Mouse (Mus musculus): ENCODE data around the gene Hdhd5.

Hdhd5 gene

DNA sequence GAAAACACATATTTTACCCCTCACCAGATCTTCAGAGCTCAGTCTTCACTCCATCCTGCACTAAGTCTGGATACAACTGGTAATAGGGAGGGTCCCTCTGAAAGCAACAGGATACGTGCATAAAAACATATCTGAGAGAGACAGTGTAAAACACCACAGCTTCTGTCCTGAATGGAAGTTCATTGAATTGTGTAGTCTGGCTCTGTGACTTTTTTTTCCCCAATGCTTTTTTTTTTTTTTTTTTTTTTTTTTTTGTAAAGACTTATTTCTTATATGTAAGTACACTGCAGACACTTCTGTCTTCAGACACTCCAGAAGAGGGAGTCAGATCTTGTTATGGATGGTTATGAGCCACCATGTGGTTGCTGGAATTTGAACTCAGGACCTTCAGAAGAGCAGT lies 1.5 kb upstream of the Hdhd5 start:
- DNase-seq (ENCODE audit: low spot score in 2 of 2) = no peak

DNA sequence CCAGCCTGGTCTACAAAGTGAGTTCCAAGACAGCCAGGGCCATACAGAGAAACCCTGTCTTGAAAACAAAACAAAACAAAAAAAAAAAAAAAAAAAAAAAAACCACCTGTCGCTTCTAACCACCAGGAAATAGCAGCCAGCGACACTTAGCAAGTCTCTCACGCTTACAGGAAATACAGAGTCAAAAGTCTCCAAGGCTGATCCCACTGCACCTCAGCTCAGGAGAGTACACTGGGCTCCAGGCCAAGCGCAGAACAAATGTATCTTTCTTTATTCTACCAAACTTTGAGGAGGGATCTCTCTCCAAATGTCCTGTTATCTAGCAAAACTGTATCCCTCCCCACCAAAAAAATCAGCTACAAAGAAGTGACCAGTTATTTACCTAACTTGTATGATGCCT lies 2.0 kb downstream of the Hdhd5 start:
- DNase-seq (ENCODE audit: low spot score in 2 of 2) = no peak

- no peak for DNase-seq (ENCODE audit: low spot score in 2 of 2)
Measured at GRCm38 (mm10) chr6:120524796-120525195, 6.3 kb downstream of the Hdhd5 start.

- no peak for DNase-seq (ENCODE audit: low spot score in 2 of 2)
Measured at GRCm38 (mm10) chr6:120519647-120520046, 11.5 kb downstream of the Hdhd5 start.

GRCm38 (mm10) chr6:120517311-120517710 lies 13.8 kb downstream of the Hdhd5 start:
- DNase-seq (ENCODE audit: low spot score in 2 of 2) = no peak

DNA sequence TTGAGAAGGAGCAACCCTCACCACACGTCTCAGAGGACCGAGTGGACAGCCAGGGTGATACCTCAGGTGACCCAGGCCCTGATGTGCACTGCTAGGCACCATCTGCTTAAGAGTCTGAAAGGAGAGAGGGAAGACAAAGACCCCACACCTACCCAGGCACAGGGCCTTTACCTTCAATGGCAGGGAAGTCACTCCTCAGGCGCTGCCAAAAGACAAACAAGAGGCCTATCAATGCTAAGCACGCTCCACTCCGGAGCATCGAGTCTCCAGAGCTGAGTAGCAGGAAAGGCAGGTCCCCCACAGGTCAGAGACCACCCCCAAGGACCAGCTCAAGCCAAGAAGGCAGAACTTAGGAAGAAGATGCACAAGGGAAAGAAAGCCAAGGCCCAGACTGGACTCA lies 14.2 kb downstream of the Hdhd5 start:
- no peak for DNase-seq (ENCODE audit: low spot score in 2 of 2)

DNA sequence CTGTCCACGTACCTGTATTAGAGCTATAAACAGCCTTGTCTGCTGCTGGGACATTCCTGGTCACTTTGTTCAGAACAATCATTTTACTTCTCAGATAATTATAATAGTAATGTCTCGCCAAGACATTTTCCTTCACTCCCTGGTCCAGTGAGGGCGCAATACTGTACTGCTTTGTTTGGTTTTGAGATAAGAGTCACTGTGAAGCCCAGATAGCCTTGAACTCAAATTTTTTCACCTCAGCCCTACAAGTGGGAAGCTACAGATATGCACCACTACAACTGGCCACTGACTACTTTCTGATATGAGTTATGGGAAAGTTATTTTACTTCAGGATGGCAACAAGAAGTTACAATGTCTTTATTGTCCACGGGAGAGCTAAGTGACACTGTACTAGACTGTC lies 14.7 kb downstream of the Hdhd5 start:
- no peak for DNase-seq (ENCODE audit: low spot score in 2 of 2)

GRCm38 (mm10) chr6:120511212-120511611 lies 19.9 kb downstream of the Hdhd5 start:
- DNase-seq (ENCODE audit: low spot score in 2 of 2) = no peak

DNA sequence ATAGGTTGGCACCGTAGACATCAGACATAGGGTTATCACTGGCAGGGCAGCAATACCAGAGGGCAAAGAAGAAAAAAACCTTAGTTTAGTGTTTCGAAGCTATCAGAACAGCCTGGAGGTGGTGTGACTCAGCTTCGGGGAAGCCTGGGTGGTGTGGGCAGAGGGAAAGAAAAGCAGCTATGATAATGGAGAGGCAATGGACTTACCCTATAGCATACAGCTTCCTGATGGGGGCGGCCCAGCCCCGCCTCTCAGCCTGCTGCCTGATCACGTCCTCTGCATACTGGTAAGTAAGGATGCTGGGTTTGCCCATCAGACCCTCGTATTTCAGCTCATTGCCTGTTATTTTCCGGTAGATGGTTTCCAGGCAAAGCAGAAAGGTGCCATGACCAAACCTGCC lies 20.7 kb downstream of the Hdhd5 start:
- peak; percentile 82 to 87 for DNase-seq (ENCODE audit: low spot score in 2 of 2)

DNA sequence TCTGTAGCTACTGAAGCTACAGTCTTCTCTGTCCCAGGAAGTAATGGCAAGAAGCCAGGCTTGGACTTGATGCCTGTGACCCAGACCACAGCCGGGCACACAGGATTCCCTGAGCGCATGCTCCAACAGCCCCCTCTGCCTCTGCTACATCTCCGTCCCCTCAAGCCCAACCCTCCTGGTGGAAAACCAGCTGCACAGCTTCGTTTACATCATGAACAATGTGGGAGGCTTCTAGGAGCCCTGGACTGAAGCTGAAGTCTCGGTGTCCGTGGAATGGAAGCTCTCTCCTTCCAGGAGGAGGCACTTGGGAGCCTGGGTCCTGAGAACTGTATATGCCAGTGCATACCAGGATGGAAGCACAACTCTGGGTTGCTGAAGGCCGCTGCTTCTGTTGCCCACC lies 21.1 kb downstream of the Hdhd5 start:
- DNase-seq (ENCODE audit: low spot score in 2 of 2) = no peak

DNA sequence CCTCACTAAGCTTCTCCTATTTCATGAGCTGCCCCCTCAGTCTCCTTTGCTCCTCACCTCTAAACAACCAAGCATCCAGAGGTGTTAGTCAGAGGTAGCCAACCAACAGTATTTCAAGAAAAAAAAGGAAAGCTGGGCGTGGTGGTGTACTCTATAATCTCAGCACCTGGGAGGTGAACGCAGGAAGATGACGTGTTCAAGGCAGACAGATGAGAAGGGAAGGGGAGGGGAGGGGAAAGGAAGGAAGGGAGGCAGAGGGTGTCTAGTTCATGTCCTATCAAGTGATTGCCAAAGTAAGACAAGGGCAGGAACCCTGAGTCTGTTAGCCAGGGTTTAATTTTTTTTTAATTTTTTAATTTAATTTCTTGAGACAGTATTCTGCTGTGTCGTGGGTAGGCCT lies 22.5 kb downstream of the Hdhd5 start:
- DNase-seq (ENCODE audit: low spot score in 2 of 2) = no peak

- no peak for DNase-seq (ENCODE audit: low spot score in 2 of 2)
Measured at GRCm38 (mm10) chr6:120505531-120505930, 25.6 kb downstream of the Hdhd5 start.

GRCm38 (mm10) chr6:120504051-120504450 lies 27.1 kb downstream of the Hdhd5 start:
- DNase-seq (ENCODE audit: low spot score in 2 of 2) = peak; percentile 74 to 86

DNA sequence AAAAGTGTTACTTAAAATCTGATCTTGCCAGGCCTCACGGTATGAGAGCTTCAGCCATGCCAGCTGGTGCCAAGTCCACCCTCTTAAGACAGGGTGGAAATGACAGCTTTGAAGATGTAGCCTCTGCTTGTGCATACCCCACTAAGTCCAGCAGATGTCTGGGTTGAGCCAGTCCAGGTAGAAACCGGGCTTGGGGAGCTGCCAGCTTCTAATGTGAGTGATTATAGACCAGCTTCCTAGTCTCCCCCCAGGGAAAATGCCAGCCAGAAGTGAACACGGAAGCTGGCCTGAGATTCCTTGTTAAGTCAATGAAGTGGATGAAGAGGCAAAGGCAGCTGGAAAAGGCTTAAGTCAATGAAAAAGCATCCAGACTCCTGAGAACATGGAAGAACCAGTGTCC lies 34.6 kb downstream of the Hdhd5 start:
- DNase-seq (ENCODE audit: low spot score in 2 of 2) = no peak

DNA sequence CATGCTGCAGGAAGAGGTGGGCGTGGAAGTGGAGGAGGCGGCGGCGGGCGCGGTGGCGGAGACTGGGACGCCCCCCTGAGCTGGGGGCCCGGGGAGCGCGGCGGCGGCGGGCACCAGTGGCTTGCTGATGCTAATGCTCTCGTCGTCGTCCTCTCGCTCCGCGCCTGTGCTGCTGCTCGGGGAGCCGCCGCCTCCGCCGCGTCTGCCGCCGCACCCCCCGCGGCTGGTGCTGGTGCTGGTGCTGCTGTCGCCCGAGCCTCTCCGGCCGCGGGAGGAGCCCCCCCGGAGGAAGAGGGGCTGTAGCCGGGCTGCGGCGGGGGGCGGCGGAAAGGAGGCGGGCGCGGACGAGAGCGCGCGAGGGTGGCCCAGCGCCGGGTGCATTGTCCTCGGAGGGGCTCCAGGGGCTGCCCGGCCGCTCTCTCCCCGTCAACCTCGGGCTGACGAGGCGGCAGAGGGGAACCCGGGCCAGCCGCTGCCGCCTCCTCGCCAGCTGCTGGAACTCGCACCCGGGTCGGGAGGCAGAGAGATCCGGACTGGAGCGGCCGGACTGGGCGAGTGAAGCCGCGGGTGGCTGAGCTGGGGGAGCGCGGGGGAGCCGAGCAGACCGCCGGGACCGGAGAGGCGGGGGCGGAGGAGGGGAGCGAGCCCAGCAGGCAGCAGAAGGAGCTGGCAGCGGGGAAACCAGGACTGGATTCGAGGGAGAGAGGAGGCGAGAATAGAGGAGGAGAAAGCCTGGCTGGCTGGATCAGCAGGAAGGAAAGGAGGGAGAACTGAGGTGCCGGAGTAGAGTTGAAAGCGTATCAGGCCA lies 37.5 kb downstream of the Hdhd5 start, which contains the start of gene Tmem121b:
Gene Tmem121b, minus strand, starts transcription at position 434 of the 808 bp plus-strand sequence.
- peak; percentile 88 to 92 for DNase-seq (ENCODE audit: low spot score in 2 of 2)

DNA sequence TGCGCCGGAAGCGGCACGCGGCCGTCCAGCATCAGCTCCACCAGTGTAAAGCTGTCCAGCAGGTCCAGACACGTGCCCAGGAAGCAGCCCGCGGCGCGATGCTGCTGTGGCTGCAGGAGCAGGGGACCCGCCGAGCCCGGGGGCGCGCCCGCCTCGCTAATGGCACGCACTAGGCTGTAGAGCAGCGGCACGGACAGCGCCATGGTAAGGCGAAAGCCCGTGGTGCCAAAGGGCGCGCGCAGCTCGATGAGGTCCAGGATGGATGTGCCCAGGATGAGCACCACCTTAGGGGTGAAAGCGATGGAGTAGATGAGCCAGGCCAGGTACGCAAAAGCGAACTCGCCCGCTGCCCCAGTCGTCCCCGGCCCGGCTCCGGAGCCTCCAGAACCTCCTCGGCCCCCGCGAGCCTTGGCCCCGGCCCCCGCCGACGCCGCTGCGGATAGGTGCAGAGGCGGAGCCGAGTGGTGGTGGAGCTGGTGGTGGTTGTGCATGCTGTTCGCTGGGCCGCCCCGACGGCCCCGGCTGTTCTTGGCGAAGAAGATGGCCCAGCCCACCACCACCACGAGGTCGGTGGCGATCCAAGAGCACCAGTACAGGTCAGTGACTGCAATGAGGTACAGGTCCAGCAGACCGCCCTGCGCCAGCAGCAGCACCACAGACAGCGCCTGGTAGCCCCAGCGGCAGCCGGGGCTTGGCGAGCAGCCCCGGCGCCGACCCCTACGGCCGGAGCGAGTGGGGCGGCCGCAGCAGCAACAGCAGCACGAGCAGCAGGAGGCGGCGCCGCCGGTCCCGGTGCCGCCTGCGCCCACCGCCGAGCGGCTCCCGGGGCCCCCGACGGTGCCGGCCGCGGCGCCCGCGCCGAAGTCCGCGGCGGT lies 38.4 kb downstream of the Hdhd5 start:
- DNase-seq (ENCODE audit: low spot score in 2 of 2) = no peak

GRCm38 (mm10) chr6:120491862-120492498 lies 39.1 kb downstream of the Hdhd5 start:
- no peak for DNase-seq (ENCODE audit: low spot score in 2 of 2)

GRCm38 (mm10) chr6:120491064-120491463 lies 40.1 kb downstream of the Hdhd5 start:
- DNase-seq (ENCODE audit: low spot score in 2 of 2) = no peak

- DNase-seq (ENCODE audit: low spot score in 2 of 2) = no peak
Measured at GRCm38 (mm10) chr6:120489461-120489860, 41.7 kb downstream of the Hdhd5 start.

DNA sequence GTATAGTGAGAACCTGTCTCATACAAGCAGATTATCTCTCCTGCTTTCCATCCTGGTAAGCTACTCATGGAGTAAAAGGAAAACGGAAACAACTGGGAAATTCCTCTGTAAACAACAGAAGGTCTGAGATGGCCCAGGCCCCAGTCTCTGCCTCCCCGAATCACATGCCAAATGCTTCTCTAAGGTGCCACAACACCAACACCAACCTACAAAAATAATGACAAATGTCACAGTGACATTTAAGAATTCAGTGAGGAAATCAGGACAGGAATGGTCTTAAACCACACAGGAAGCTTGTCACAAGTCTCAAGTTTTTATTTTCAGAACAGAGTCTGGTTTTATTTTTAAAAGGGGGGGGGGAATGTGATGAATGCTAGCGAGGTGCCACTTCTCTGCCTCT lies 42.5 kb downstream of the Hdhd5 start:
- DNase-seq (ENCODE audit: low spot score in 2 of 2) = no peak

- no peak for DNase-seq (ENCODE audit: low spot score in 2 of 2)
Measured at GRCm38 (mm10) chr6:120486051-120486510, 45.0 kb downstream of the Hdhd5 start.

GRCm38 (mm10) chr6:120485038-120485437 lies 46.1 kb downstream of the Hdhd5 start:
- no peak for DNase-seq (ENCODE audit: low spot score in 2 of 2)
